Mouse (Mus musculus) heart, adult 2 months (tissue): Measurements from ENCODE around the gene Lsm3.
A peak's percentile ranks its signal among the peaks of the same experiment; 100 is the strongest.

Source experiments
- CTCF ChIP-seq: fragments of 200-600 bp; IDR thresholded peaks from 2 replicates; pipeline ENCODE4 v1.8.1; 2022; ENCODE audit warnings: antibody characterized with exemption, mild to moderate bottlenecking, moderate library complexity
- EP300 ChIP-seq: fragments of 200-500 bp; IDR thresholded peaks from 2 replicates; pipeline ENCODE4 v1.6.1; 2011; ENCODE audit warnings: low read depth, low read length, control low read depth; ENCODE audit not compliant: insufficient read depth

DNA sequence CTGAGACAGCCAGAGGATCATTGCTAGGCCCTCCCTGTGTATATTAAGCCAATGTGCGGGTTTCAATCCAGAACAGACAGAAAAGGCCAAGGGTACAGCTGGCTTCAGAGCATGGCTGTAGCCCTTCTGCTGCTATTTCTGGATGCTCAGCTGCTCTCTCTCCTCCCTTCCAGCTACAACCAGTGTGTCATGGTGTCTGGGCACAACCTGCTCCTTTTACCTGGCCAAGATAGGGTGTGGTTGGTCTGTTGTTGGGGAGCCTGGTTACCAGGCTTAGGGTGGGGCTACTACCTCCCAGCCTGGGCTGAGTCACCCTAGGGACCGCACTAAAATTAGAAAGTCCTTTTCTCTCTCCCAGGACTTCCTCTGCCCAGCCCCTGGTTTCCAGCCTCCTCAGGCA, 32.4 kb upstream of the Lsm3 start:
- 0 out of 2 replicates have a peak, but pooled peaks have one; percentile 16 for TF ChIP-seq EP300
- TF ChIP-seq CTCF, result no peak
